Mouse (Mus musculus) frontal cortex, adult (tissue): ENCODE data around the gene Mettl4.

Source experiments
- ATAC-seq: cut with Nextera tagmentation; 2 replicates; pipeline ENCODE4 v1.9.2; 2017; ENCODE audit warnings: mild to moderate bottlenecking, moderate library complexity, mixed read lengths; ENCODE audit not compliant: low TSS enrichment

Mettl4 gene

GRCm38 (mm10) chr17:94749466-94750135, at the start of gene Mettl4:
Gene Mettl4 (minus strand): TSS chr17:94750019.
- ATAC-seq: peak; percentile 98

GRCm38 (mm10) chr17:94778871-94779482, 29.2 kb upstream of the Mettl4 start:
- ATAC-seq: peak; percentile 83

GRCm38 (mm10) chr17:94768491-94768890, 18.7 kb upstream of the Mettl4 start:
- no peak for ATAC-seq

- no peak for ATAC-seq
Observed at GRCm38 (mm10) chr17:94764711-94765110, 14.9 kb upstream of the Mettl4 start.

- no peak for ATAC-seq
Observed at GRCm38 (mm10) chr17:94764011-94764410, 14.2 kb upstream of the Mettl4 start.

- no peak for ATAC-seq
Observed at GRCm38 (mm10) chr17:94762405-94762804, 12.6 kb upstream of the Mettl4 start.

GRCm38 (mm10) chr17:94750136-94750729, 414 bp upstream of the Mettl4 start:
- peak; percentile 42 for ATAC-seq

GRCm38 (mm10) chr17:94738173-94738572, 11.6 kb downstream of the Mettl4 start:
- no peak for ATAC-seq

- no peak; the same call in 1 of the 2 replicates for ATAC-seq
Observed at GRCm38 (mm10) chr17:94735885-94736284, 13.9 kb downstream of the Mettl4 start.

GRCm38 (mm10) chr17:94735437-94735836, 14.4 kb downstream of the Mettl4 start:
- ATAC-seq: peak; percentile 83

- 0 out of 2 replicates have a peak, but pooled peaks have one; percentile 38 for ATAC-seq
Observed at GRCm38 (mm10) chr17:94730416-94730815, 19.4 kb downstream of the Mettl4 start.

- ATAC-seq: no peak
Observed at GRCm38 (mm10) chr17:94726750-94727149, 23.1 kb downstream of the Mettl4 start.

GRCm38 (mm10) chr17:94673515-94674317, 76.1 kb downstream of the Mettl4 start:
- ATAC-seq: no peak
